Mouse (Mus musculus) lung, postnatal 0 days (tissue): ENCODE measurements at regions not wholly inside any gene's neighbourhood (a gene's known extent, or its start where the extent isn't known, plus 50 kb on each side); places are given as distances from the start of the nearest gene placed in this dataset.

ENCODE experiments used
- CTCF ChIP-seq: IDR thresholded peaks from 2 replicates; pipeline ENCODE4 v1.5.1; 2016; ENCODE audit warnings: antibody characterized with exemption, mild to moderate bottlenecking
- EP300 ChIP-seq: IDR thresholded peaks from 2 replicates; pipeline ENCODE4 v1.6.1; 2016; ENCODE audit warnings: antibody characterized with exemption, mild to moderate bottlenecking, control low read depth

DNA sequence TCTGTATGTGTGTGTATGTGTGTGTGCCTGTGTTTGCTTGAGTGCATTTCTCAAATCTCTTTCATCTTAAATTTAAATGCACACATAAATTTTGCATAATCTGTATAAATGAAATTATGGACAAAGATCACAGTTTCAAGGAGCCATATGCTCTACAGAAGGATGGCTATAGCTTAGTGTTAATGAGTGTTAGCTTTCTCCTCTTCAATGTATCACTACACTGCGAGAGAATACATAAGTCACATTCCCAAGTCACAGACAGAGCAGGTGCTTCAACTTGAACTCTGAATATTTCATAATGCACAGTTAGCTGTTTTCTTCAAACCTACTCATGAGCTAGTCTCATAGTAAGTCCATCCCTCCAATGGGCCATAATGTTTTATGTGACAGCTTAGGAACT, 865.5 kb downstream of the Dnah5 start:
- no peak for TF ChIP-seq CTCF
- no peak for TF ChIP-seq EP300
